Mouse (Mus musculus) layer of hippocampus, postnatal 10 days (tissue): ENCODE results near the gene Fam217b. TPM values are rescaled to one million over a fixed set of nuclear protein-coding genes. Genes with fewer than 3 reads are reported as not detected.

Source experiments
- DNase-seq, 2 experiments: peaks; one replicate each; pipeline ENCODE4 v3.0.0; 2021; ENCODE audit warnings: low spot score in 2 of 2
- total RNA-seq, 2 experiments: library from RNA; stranded (reverse); gene quantifications; 2 replicates each; pipeline ENCODE4 v1.2.3; 2021

Fam217b gene
- total RNA-seq, 2 experiments from 2014 or later = 27.9 to 30.7 TPM

- DNase-seq = no peak
Measured at GRCm38 (mm10) chr2:178433903-178434302, 19.6 kb downstream of the Fam217b start.

GRCm38 (mm10) chr2:178437311-178437710 lies 23.0 kb downstream of the Fam217b start:
- peak in 1 of 2 experiments; percentile 29 for DNase-seq

- no peak for DNase-seq
Measured at GRCm38 (mm10) chr2:178449386-178449785, 35.1 kb downstream of the Fam217b start.

- no peak for DNase-seq
Measured at GRCm38 (mm10) chr2:178450236-178450635, 35.9 kb downstream of the Fam217b start.

GRCm38 (mm10) chr2:178450961-178451360 lies 36.6 kb downstream of the Fam217b start:
- no peak for DNase-seq

GRCm38 (mm10) chr2:178454664-178455516 lies 40.6 kb downstream of the Fam217b start:
- DNase-seq = no peak

GRCm38 (mm10) chr2:178457414-178457813 lies 43.1 kb downstream of the Fam217b start:
- DNase-seq = no peak

GRCm38 (mm10) chr2:178460353-178460752 lies 46.0 kb downstream of the Fam217b start:
- DNase-seq = no peak

GRCm38 (mm10) chr2:178471546-178472480 lies 57.5 kb downstream of the Fam217b start:
- no peak for DNase-seq

GRCm38 (mm10) chr2:178473916-178474315 lies 59.6 kb downstream of the Fam217b start:
- DNase-seq = no peak

Other genes with a start within 250 kb of the Fam217b start
- gene Sycp2, start 6.8 kb upstream of the Fam217b start, total RNA-seq = under 1 TPM; 0.38 to 0.80 TPM
- 1 to 10 TPM; 9.7 to 9.9 TPM for gene Ppp1r3d, start 52 bp upstream of the Fam217b start, total RNA-seq
- under 1 TPM; 0.16 TPM for gene Cdh26, start 16.0 kb downstream of the Fam217b start, total RNA-seq